Mouse (Mus musculus) heart, embryonic 12.5 days (tissue): ENCODE results near the gene Mknk2. TPM values are rescaled to one million over a fixed set of nuclear protein-coding genes. Genes with fewer than 3 reads are reported as not detected.
A peak's percentile ranks its signal among the peaks of the same experiment; 100 is the strongest.

ENCODE experiments used
- ATAC-seq: fragments of 200-750 bp; cut with Nextera tagmentation; 2 replicates; pipeline ENCODE4 v1.8.0; 2017; ENCODE audit warnings: moderate TSS enrichment, moderate library complexity; ENCODE audit not compliant: insufficient number of reproducible peaks, low FRiP score
- H3K27ac ChIP-seq: fragments of 300-500 bp; sonication (generic); 2 replicates; pipeline ENCODE4 v1.5.1; 2016; ENCODE audit warnings: mild to moderate bottlenecking, moderate library complexity; ENCODE audit not compliant: poor library complexity, severe bottlenecking
- H3K27me3 ChIP-seq: fragments of 300-500 bp; sonication (generic); replicated peaks from 2 replicates; pipeline ENCODE4 v1.6.1; 2016; ENCODE audit warnings: mild to moderate bottlenecking, moderate library complexity
- H3K36me3 ChIP-seq: fragments of 300-500 bp; sonication (generic); 2 replicates; pipeline ENCODE4 v1.6.1; 2016; ENCODE audit warnings: mild to moderate bottlenecking, moderate library complexity
- H3K4me1 ChIP-seq: fragments of 300-500 bp; sonication (generic); replicated peaks from 2 replicates; pipeline ENCODE4 v1.6.1; 2016; ENCODE audit warnings: mild to moderate bottlenecking
- H3K4me2 ChIP-seq: fragments of 300-500 bp; sonication (generic); 2 replicates; pipeline ENCODE4 v1.6.1; 2016; ENCODE audit warnings: mild to moderate bottlenecking, moderate library complexity
- H3K4me3 ChIP-seq: fragments of 300-500 bp; sonication (generic); 2 replicates; pipeline ENCODE4 v1.5.1; 2016; ENCODE audit warnings: mild to moderate bottlenecking
- H3K9ac ChIP-seq: fragments of 300-500 bp; sonication (generic); 2 replicates; pipeline ENCODE4 v1.6.1; 2016; ENCODE audit warnings: mild to moderate bottlenecking, moderate library complexity
- H3K9me3 ChIP-seq: fragments of 300-500 bp; sonication (generic); replicated peaks from 2 replicates; pipeline ENCODE4 v1.6.1; 2016; ENCODE audit warnings: mild to moderate bottlenecking, moderate library complexity
- WGBS: fragments of 180-500 bp; shearing (Covaris S2); methylation state at CpG from one replicate; pipeline ENCODE4 v1.1.7; 2016; 5-methylcytosine and 5-hydroxymethylcytosine counted together
- polyA plus RNA-seq: library from polyadenylated mRNA; unstranded; fragments of >200 nt; fragmentation: Nextera tagmentation; extraction: Ambion mirVana; gene quantifications from 2 replicates; pipeline ENCODE4 v1.2.1, GENCODE M21; 2016

Gene Mknk2
- polyA plus RNA-seq, 1 experiment from 2014 or later, result 99.6 TPM

- Histone ChIP-seq H3K4me3 (no peak overlapping the region), H3K9ac (no peak overlapping the region), H3K9me3 (no peaks in the 10 kb centered on the region), H3K27me3 (no peaks in the 10 kb centered on the region), H3K4me2 (no peak overlapping the region), H3K27ac (no peak overlapping the region), H3K36me3 (peaks cover 70% of the 10 kb centered on the region), H3K4me1 (0 out of 2 replicates have a peak, but pooled peaks cover 3% of the 10 kb centered on the region)
- WGBS, result 51% methylated on average over 5 of the region's 5 CpGs
- peak; percentile 58; the same call in 1 of the 2 replicates for ATAC-seq
Observed at GRCm38 (mm10) chr10:80687850-80688249, 9.9 kb upstream of the Mknk2 start.

- WGBS, result 91% methylated on average over 3 of the region's 3 CpGs
- Histone ChIP-seq H3K4me3 (no peak overlapping the region), H3K9ac (no peak overlapping the region), H3K4me2 (no peak overlapping the region), H3K9me3 (no peaks in the 10 kb centered on the region), H3K4me1 (no peaks in the 10 kb centered on the region), H3K27ac (no peak overlapping the region), H3K36me3 (peaks cover 67% of the 10 kb centered on the region), H3K27me3 (no peaks in the 10 kb centered on the region)
- ATAC-seq, result no peak
Observed at GRCm38 (mm10) chr10:80686617-80687016, 8.7 kb upstream of the Mknk2 start.

- no peak overlapping the region for H3K4me2 ChIP-seq
- 36% methylated on average over 4 of the region's 4 CpGs for WGBS
- no peak overlapping the region for H3K27ac ChIP-seq
- H3K4me1 ChIP-seq, result peaks cover 3% of the 10 kb centered on the region
- no peaks in the 10 kb centered on the region for H3K27me3 ChIP-seq
- ATAC-seq, result no peak; the same call in 1 of the 2 replicates
- H3K4me3 ChIP-seq, result no peak overlapping the region
- peaks cover 51% of the 10 kb centered on the region for H3K36me3 ChIP-seq
- H3K9ac ChIP-seq, result no peak overlapping the region
- no peaks in the 10 kb centered on the region for H3K9me3 ChIP-seq
Observed at GRCm38 (mm10) chr10:80684984-80685383, 7.1 kb upstream of the Mknk2 start.

- no peak; the same call in 1 of the 2 replicates for ATAC-seq
- Histone ChIP-seq H3K4me3 (no peak overlapping the region), H3K27me3 (no peaks in the 10 kb centered on the region), H3K36me3 (peaks cover 43% of the 10 kb centered on the region), H3K4me2 (no peak overlapping the region), H3K4me1 (peaks cover 11% of the 10 kb centered on the region), H3K9me3 (no peaks in the 10 kb centered on the region), H3K9ac (no peak overlapping the region), H3K27ac (no peak overlapping the region)
- 57% methylated on average over 6 of the region's 6 CpGs for WGBS
Observed at GRCm38 (mm10) chr10:80684214-80684613, 6.3 kb upstream of the Mknk2 start.

- H3K36me3 ChIP-seq, result peaks cover 42% of the 10 kb centered on the region
- H3K9me3 ChIP-seq, result no peaks in the 10 kb centered on the region
- H3K27ac ChIP-seq, result no peak overlapping the region
- ATAC-seq, result no peak
- H3K4me3 ChIP-seq, result no peak overlapping the region
- no peaks in the 10 kb centered on the region for H3K27me3 ChIP-seq
- peaks cover 16% of the 10 kb centered on the region for H3K4me1 ChIP-seq
- H3K9ac ChIP-seq, result no peak overlapping the region
- 92% methylated on average over 1 of the region's 1 CpGs for WGBS
- H3K4me2 ChIP-seq, result no peak overlapping the region
Observed at GRCm38 (mm10) chr10:80683647-80684046, 5.7 kb upstream of the Mknk2 start.

DNA sequence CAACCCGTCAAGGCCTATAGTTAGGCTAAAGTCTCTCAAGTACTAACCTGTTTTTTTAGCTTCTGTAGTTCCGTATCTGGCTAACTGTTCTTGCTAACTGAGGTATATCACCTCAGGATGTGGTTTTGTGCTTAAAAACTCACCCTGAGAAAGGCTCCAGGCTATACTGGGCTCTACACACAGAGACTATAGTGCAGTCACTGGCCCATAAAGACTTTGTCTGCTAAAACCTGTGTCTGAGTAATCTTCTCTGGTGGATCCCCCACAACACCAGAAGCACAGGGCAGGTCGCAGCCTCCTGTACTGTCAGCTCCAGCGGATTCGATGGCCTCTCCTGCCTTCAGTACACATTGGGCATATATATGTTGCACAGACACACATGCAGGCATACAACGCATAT lies 4.1 kb upstream of the Mknk2 start:
- H3K36me3 ChIP-seq, result peaks cover 34% of the 10 kb centered on the region
- no peaks in the 10 kb centered on the region for H3K27me3 ChIP-seq
- no peak for ATAC-seq
- 93% methylated on average over 6 of the region's 6 CpGs for WGBS
- peaks cover 33% of the 10 kb centered on the region for H3K4me1 ChIP-seq
- no peak overlapping the region for H3K9ac ChIP-seq
- H3K4me2 ChIP-seq, result no peak overlapping the region
- H3K4me3 ChIP-seq, result no peak overlapping the region
- H3K9me3 ChIP-seq, result no peaks in the 10 kb centered on the region
- H3K27ac ChIP-seq, result no peak overlapping the region

GRCm38 (mm10) chr10:80680260-80680696 lies 2.4 kb upstream of the Mknk2 start:
- no peaks in the 10 kb centered on the region for H3K9me3 ChIP-seq
- peaks cover 16% of the 10 kb centered on the region for H3K36me3 ChIP-seq
- ATAC-seq, result no peak
- no peak overlapping the region for H3K9ac ChIP-seq
- no peak overlapping the region for H3K4me2 ChIP-seq
- no peaks in the 10 kb centered on the region for H3K27me3 ChIP-seq
- no peak overlapping the region for H3K4me3 ChIP-seq
- peaks cover 34% of the 10 kb centered on the region for H3K4me1 ChIP-seq
- 75% methylated on average over 2 of the region's 2 CpGs for WGBS
- peak overlapping the region; percentile 99; the same call in 1 of the 2 replicates for H3K27ac ChIP-seq

- Histone ChIP-seq H3K9me3 (no peaks in the 10 kb centered on the region), H3K27ac (peak overlapping the region; percentile 99), H3K36me3 (peaks cover 11% of the 10 kb centered on the region; the same call in 1 of the 2 replicates), H3K9ac (0 out of 2 replicates have a peak overlapping the region, but pooled peaks have one; percentile 85), H3K4me1 (peaks cover 38% of the 10 kb centered on the region), H3K27me3 (no peaks in the 10 kb centered on the region), H3K4me2 (no peak overlapping the region), H3K4me3 (no peak overlapping the region)
- 47% methylated on average over 9 of the region's 9 CpGs for WGBS
- no peak for ATAC-seq
Observed at GRCm38 (mm10) chr10:80679556-80680259, 1.8 kb upstream of the Mknk2 start.

DNA sequence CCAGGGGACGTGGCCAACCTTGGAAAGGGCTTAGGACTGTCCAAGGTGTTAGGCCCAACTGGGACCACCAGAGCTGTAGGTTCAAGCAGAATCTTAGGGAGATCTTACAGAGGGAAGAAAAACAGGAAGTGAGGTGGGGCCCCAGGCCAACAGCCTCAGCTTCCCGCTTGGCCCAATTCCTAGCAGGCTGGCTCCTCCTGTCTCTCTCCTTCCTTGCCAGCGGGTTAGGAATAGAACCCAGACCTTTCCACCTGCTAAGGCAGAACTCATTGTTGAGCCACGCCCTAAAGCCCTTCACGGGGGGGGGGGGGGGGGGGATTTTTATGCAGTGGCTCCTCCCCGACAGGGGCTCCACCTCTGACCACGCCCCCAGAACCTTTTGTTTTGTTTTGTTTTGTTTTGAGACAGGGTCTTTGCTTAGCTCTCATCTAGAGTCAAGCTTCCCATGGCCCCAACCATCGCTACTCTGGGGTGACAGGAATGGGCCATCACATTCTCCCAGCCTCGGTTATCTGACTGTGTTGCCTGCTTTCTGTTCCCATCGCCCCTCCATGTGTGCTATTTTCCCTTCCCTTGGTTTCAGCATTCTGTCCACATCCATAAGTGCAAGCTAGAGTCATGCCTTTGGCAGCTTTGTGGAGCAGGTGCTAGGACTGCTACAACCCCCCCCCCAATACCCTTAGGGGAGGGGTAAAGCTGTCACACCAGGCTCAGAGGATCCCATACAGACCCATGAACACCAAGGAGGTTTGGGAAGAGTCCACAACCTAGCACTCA lies 877 bp upstream of the Mknk2 start:
- 47% methylated on average over 10 of the region's 10 CpGs for WGBS
- Histone ChIP-seq H3K9me3 (no peaks in the 10 kb centered on the region), H3K27me3 (no peaks in the 10 kb centered on the region), H3K27ac (peak overlapping the region; percentile 99), H3K36me3 (peaks cover 5% of the 10 kb centered on the region; the same call in 1 of the 2 replicates), H3K4me2 (peak overlapping the region; percentile 84), H3K4me3 (peak overlapping the region; percentile 83; the same call in 1 of the 2 replicates), H3K4me1 (peaks cover 47% of the 10 kb centered on the region), H3K9ac (peak overlapping the region; percentile 85)
- ATAC-seq, result 0 out of 2 replicates have a peak, but pooled peaks have one; percentile 6

- H3K27ac ChIP-seq, result peak overlapping the region; percentile 99
- peak overlapping the region; percentile 83 for H3K4me3 ChIP-seq
- WGBS, result 30% methylated on average over 9 of the region's 9 CpGs
- H3K36me3 ChIP-seq, result peaks cover 11% of the 10 kb centered on the region
- peak overlapping the region; percentile 85 for H3K9ac ChIP-seq
- H3K9me3 ChIP-seq, result no peaks in the 10 kb centered on the region
- H3K4me2 ChIP-seq, result peak overlapping the region; percentile 84
- no peak for ATAC-seq
- H3K27me3 ChIP-seq, result no peaks in the 10 kb centered on the region
- peaks cover 62% of the 10 kb centered on the region for H3K4me1 ChIP-seq
Observed at GRCm38 (mm10) chr10:80677128-80677875, 610 bp downstream of the Mknk2 start.
